Mouse (Mus musculus) cortical plate, adult 2 months (tissue): ENCODE measurements around the gene Fam193b.

Source experiments
- CTCF ChIP-seq: fragments of 200-500 bp; IDR thresholded peaks from 2 replicates; pipeline ENCODE4 v1.5.1; 2011; ENCODE audit warnings: mild to moderate bottlenecking, control low read depth, low read length; ENCODE audit not compliant: insufficient read depth; ENCODE audit errors: extremely low read depth
- POLR2A ChIP-seq: fragments of 200-500 bp; IDR thresholded peaks from 2 replicates; pipeline ENCODE4 v1.6.1; 2011; ENCODE audit warnings: mild to moderate bottlenecking, low read length, control low read depth; ENCODE audit not compliant: insufficient read depth; ENCODE audit errors: extremely low read depth

- no peak for TF ChIP-seq CTCF
- no peak for TF ChIP-seq POLR2A
Measured at GRCm38 (mm10) chr13:55511492-55511861, 59.4 kb downstream of the Fam193b start.
